Mouse (Mus musculus) left cerebral cortex, adult 9 months (tissue): ENCODE measurements around the gene Trpv1.

Source experiments
- DNase-seq, 2 experiments: peaks; one replicate each; pipeline ENCODE4 v3.0.0; 2022; ENCODE audit warnings: low spot score in 2 of 2

The Trpv1 gene

DNA sequence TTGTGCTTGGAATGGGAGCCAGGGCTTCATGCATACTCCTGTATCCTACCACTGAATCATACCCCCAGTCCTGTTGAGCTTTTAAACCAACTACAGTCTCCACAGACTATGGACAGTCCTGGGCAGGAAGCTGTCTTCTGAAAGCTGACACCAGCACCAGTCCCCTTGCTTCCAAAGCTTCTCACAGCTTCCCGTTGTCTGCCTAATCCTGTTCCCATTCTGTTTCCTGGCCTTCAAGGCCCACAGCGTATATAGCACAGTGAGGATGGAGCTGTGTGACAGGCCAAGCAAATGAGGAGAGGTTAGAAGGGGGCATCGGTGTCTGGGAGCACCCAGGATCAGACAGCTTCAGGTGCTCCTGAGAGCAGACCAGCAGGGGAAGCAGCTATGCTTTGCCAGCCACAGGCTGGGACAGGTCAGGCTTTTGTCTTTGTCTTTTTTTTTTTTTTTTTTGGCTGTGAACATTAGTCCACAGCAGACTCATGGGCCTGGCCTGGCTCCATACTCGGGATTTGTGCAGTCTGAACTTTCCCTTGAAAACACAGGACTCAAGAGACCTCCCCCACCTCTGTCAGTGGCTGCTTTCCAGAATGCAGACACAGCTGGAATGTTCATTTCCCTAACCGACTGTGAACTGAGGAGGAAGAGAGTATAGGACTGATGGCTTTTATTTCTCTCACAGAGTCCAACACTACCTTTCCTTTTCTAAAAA, 2.1 kb downstream of the Trpv1 start:
- DNase-seq: no peak

DNA sequence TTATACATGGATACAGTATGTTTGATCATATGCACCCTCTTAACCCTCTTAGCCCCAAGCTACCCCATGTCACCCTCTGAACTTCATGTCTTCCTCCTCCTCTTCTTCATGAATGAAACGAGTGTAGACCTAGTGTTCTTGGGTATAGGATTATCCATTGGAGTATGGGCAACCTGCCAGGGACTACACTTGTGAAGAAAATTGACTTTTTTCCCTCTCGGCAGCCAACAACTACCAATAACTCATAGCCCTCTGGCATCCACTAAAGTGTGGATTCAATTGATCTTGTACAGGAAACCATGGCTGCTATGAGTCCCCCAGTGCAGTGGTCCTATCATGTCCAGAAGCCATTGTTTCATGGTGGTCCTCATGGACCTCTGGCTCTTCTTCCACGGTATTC, 2.6 kb downstream of the Trpv1 start:
- DNase-seq: no peak

DNA sequence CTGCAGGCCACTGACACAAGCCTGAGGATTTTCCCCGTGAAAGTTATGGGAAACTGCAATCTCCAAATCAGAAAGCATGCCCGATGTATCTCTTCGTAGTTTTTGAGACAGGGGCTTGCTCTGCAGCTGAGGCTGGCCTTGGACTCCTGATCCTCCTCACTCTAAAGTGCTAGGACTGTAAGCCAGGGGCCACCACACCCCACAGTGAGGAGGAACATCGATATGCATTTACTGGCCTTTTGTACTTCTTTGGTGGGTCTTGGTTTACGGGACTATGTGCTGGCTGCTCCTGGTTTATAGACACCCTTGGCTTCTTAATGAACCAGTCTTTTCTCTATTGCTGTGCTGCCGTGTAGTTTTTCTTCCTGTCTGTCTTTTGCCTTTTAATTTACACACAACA, 8.1 kb downstream of the Trpv1 start:
- no peak for DNase-seq

DNA sequence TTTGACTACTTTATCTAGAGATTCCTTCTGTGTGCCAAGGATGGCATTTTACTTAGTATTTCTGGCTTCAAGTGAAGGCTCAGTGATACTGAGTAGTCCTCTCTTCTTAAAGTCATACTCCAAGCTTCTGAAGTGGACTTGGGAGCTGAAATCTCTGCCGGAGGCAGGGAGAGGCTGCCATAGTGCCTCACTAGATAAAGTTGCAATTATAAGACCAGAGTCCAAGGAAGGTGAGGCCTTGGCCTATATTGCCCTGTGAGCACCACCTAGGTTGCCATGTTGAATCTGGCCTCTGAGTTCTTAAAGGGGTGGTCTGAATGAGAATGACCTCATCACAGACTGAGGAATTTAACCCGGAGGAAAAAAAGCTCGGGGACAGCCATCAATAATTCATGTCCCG, 8.7 kb downstream of the Trpv1 start:
- no peak for DNase-seq

DNA sequence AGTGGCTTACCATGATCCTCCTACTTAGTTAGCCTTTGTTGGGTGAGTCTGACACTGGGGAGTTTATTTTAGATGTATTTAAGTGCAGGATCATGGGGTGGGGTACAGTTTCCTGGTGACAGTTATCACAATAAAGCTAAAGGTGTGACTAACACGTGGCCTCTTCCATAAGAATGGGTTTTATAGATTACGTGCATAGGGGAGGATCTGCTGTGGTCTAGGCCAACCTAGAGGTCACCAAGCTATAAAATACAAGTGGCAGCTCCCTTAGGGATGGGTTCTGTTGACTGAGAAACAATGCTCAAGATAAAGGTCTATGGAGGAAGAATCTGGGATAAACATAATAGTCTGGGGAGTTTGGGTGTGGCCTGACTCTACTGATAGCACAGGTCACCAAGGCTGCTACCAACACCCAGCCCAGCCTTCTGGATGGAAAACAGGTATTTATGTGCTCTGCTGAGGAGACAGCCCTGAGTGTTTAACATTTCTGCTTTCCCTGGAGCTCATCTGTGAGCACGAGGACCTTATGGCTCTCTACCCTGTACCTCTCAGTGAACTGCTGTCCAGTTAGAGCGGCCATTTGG, 23.4 kb downstream of the Trpv1 start:
- no peak for DNase-seq

DNA sequence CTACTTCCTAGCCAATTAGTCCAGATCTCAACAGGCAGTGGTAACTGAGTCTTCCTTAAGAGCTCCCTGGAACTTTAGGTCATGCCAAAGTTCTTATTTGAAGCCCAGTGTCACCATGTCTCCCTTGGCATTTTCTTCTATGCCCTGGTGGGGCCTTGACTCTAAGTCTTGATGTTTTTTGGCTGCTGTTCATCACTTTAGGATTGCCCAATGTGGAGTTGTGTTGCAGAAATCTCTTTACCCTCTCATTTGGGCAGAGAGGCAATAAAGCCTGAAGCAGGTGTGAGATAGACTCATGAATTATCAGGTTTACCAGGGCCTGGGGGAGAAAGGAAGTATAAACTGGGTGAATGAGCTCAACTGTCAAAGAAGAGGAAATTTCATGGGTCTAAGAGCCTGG, 24.6 kb downstream of the Trpv1 start:
- no peak for DNase-seq

DNA sequence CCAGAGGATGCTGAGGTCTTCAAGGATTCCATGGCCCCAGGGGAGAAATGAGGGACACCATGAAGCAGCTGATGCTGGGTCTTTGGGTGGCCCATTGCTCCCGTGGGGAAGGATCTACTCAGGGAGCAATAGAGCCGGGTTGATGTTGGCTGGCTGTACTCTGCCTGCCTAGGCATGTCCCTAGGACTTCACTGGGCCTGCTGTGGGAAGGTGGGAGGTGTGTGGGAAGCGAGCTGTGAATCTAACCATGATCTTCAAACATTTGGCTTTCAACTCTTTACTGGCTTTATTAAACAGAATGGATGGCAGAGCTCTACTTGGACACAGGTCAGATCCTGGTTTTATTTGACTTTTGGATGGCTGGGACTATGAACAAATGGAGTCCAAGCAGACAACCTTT, 26.4 kb downstream of the Trpv1 start:
- DNase-seq: no peak

DNA sequence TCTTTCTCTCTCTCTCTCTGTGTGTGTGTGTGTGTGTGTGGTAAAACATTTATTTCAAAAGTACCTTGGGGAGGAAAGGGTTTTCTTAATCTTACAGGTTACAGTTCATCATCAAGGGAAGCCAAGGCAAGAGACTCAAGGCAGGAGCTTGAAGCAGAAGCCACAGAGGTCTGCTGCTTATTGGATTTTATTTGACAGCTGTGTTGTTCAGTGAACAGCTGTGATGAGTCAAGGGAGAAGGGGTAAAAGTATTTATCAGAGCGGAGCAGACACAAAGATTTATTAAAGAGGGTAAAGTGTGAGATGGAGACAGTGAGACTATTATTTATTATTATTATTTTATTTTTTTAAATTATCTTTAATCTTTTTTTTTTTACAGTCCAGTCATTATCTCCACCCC, 27.3 kb downstream of the Trpv1 start:
- DNase-seq: no peak

DNA sequence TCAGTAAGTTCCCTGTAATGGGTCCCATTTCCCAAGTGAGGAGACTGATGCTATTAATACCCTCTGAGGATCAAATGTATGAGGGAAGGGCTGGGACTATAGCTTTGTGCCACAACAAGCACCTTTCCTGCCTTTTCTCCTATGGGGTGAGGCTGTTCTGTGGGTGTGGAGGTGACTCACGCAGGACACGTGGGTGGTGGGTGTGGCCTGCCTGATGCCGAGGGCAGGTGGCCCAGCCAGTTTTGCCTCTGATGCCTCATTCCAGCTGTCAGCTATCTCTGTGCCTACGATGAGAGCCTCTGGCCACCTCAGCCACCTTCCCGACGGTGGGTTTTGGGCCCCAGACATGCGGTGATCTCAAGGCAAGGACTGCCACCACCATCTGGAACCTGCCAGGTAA, 33.2 kb downstream of the Trpv1 start, which contains the start of gene Trpv3:
Gene Trpv3, plus strand, starts transcription at position 122 of the 400 bp plus-strand sequence.
- DNase-seq: no peak

DNA sequence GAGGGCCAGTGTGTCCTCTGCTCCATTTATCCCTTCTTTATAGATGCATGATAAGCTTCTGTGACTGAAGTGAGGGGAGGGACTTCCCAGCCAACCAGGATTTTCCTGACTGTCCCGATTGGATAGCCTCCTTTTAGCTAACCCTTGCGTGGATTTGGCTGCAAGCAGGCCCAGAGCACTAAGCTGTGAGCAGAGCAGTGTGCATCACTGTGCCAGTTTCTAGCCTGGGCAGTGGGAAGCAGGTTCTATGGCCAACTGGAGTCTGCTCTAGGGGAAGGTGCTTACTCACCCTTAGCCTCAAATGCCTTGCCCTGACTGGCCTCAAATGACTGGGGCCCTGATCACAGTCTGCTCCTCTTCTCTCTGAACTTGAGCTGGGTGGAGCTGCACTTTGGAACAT, 40.7 kb downstream of the Trpv1 start:
- no peak for DNase-seq

DNA sequence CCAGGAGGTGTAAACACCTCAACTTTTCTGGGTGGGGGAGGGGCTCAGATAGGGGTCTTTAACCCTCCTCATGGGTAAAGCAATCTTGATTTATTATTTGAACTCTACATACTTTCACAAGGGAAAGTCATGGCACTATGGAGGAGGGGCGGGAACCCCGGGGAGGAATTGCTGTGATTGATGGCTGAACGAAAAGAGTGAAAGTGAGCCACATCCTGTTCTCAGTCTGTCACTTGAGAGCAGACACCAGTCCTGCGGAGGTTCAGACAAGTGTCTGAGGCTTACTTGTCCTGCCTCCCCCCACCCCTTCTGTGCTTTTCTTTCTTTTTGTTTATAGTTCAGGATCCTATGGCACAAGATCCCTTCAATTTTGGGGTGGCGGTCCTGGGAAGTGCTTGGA, 46.6 kb downstream of the Trpv1 start:
- no peak for DNase-seq

DNA sequence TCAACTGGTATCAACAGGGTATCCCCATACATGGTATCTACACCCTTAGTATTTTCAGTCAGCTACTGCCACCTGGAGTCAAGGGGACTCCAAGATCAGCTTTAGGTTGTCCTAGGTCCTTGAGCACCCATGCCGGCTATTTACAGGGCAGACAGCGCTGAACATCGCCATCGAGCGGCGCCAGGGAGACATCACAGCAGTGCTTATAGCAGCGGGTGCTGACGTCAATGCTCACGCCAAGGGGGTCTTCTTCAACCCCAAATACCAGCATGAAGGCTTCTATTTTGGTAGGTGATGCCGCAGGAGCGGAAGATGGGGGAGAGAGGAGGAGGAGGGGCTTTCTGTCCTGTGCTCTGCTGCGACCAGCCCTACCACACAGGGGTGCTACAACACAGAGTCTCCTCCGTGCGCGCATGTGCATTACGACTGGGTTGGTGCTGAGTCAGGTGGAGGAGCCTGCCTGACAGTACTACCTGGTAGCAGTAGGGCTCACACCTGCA, 47.5 kb downstream of the Trpv1 start:
- DNase-seq: peak; percentile 70 to 84

DNA sequence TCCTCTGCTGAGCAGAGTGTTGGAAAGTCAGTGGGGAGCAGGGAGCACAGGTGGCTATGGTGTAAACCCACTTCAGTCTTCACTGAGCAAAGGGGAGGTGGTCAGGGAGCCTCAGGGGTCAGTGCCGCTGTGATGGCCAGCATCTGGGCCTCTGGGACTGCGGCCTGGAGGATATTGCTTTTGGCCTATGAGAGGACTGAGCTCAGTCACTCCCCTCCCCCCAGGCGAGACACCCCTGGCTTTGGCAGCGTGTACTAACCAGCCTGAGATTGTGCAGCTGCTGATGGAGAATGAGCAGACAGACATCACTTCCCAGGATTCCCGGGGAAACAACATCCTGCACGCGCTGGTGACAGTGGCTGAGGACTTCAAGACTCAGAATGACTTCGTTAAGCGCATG, 49.3 kb downstream of the Trpv1 start:
- DNase-seq: no peak

DNA sequence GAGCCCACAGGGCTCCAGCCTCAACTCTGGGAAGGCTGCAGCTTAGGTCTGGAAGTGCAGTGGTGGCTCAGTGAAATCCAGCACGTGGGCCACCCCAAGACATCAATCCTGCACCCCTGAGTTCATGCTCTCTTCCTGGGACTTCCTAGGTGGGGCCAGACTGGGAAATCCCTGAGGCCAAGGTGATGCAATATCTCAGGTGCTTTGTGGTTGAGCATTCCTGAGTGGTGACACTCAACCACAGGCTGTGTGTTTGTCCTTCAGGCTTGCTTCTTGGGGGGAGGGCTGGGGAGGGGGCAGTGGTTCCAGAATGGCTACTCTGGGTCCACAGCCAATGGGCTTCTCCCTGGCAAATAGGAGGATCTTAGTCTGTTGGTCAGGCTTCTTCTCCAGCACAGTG, 49.8 kb downstream of the Trpv1 start:
- no peak for DNase-seq

DNA sequence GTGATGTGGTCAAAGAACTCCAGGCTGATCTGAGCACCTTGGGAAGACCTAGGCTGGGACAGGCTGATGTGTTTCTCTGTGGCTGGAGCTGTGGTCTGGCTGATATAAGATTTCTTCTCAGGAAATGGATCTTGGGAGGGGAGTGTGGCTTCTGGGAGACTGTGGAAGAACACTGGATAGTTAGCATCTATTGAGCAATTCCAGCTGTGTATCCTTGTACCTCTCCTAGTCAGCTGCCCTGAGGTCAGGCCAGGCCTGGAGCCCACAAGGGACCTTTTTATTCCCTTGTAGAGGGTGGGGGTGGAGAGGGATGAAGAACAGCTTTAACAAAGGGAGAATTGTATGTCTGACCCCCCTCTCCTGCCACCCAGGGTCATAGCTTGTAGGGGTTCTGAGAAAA, 50.3 kb downstream of the Trpv1 start:
- no peak for DNase-seq

DNA sequence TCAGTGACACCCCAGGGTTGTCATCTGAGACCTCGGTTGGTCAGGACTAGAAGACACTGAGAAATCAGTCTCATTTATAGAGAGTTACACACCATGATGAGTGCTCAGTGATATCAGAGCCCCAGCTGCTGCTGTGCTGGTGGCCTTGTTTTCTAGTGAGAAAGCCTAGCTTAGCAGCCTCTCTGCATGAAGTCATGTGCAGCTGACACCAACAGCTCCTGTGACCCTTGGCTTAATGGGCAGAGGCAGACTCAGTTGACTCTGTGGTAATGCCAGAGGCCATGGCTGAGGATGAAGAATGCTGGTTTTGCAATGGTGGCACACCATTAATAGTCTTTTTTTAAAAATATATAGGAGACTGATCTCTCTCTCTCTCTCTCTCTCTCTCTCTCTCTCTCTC, 55.5 kb downstream of the Trpv1 start:
- no peak for DNase-seq

DNA sequence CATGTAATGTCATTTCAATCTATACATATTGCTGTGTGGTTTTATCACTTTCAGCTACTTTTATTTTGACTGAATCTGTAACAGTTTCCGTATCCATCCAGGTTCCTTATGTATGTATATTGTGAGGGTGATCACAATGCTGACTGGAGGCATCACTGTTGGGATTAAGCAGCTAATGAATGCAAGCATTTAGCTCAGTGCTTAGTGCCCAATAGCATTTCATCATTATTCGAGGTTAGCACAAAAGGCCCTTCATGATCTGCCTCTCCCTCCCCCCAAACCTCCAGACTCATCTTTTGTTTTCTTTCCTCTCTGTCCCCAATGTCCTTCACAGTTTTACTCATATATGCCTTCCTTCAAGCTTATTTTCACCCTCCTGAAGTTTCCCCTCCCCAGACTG, 69.0 kb downstream of the Trpv1 start:
- no peak for DNase-seq
